Mouse (Mus musculus): ENCODE data around the gene Naa40.

Gene Naa40

DNA sequence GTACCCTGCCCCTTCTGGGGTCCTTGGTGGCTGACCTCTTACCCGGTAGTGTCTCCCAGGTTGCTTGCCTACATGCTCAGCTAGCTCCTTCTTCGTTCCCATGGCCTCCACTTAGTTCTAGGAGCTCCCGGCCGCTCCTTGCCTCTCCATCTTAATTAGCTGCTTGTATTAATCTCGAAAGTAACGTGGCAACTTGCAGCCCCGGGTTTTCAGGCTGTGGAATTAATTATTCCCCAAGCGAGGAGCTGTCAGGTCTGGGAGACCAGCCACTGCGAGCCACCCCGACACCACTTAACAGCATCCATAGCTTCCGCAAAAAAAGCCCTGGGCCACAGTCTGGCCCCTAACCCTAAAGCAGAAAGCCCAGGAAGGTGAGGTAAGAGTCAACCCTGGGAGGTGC is 57.6 kb downstream of the Naa40 start:
- no peak for DNase-seq (ENCODE audit: low spot score in 2 of 2)

DNA sequence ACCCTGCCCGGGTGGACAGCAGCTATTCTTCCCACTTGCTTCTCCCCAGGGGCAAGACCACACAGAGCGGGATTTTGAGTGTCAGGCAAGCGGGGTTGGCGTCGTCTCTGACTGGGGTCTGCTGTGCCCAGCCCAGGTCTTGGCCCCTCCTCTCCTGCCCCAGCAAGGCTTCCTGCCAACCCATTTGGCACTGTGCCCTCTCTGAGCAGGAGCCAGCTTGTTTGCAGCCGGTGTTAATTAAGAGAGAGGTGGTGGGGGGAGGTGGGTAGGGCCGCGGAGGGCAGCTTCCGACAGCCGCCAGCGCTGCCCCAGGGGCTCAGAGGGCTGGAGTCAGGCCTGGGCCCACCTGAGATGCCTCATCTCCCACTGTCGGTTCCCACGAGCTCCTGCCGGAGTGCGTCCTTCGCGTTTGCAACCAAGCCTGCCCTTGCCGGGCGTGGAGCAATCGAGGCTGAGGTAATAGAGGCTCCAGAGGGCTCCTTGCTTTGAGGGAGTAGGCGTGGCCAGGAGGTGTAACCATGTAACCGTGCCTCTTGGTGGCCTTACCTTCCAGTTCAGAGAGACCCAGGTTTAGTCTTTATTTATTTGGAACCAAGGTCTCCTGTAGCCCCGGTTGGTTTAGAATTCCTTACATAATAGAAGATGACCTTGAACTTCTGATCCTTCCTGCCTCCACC is 58.6 kb downstream of the Naa40 start:
- peak; percentile 68 to 70 for DNase-seq (ENCODE audit: low spot score in 2 of 2)

DNA sequence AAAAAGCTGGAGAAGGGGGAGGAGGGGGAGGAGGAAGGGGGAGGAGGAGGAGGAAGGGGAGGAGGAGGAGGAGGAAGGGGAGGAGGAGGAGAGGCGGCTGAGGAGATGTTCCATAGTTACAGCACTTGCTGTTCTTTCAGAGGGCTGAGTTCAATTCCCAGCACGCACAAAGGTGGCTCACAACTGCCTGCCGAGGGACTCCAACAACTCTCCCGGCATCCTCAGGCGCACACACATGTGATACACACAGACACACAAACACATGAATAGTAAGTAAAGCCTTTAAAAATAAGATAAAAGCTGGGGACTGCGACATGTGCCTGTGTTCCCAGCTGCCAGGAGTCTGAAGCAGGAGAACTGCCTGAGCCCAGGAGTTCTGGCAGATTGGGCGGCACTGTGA is 59.5 kb downstream of the Naa40 start:
- DNase-seq (ENCODE audit: low spot score in 2 of 2), result no peak

DNA sequence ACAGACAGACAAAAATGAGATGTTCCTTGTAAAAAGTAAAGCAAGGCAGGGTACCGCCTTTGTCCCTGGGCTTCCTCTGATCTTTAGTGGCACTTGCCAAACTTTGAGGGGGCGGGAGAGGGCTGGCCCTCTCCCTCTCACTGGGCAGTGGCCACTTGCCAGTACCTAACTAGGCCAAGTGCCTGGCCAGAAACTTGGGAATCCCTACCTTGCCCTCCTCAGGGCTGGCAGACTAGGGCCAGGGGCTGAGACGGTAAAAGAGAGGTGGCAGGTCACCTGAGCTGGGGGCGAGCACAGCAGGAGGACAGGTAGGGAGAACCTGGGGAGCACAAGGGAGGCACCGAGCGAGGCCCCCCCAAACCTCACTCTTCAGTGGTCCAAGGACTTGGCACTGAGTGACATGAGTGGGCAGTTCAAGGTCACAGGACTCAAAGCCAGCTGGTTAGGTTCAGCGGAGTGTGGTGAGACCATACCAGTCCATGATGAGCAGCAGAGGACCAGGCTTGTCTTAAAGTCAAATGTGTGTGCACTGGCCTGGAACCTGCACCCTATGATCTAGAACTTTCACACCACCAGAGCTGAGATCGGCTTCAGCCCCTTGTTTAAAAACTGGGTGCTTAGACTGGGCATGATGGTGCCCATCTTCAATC is 60.1 kb downstream of the Naa40 start:
- DNase-seq (ENCODE audit: low spot score in 2 of 2), result no peak

DNA sequence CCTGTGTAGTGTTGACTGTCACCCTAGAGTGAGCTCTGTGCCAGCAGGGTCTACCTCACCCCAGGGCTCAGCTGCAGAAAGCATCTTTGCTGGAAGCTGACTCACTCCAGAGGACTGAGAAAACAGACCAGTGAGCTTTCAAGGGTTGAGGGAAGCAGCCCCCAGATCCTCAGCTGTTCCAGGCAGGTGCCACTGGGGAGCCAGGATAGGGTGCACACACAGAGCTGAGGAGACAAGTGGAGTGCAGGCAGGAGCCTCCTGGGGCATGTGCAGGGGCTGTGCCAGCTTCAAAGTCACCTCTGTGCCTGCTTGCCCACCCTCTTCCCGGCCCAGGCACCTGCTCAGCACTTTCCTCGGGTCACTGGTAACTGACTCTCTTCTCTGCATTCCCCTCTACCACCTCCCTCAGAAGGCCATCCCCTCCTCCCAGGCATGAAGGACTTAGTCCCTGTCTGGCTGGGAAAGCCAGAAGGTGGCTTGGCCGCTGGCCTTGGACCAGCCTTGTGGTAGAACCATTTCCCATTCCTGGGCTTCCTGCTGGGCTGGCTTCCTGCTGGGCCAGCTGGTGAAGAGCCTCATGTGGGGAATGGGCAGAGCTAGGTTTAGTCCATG is 62.0 kb downstream of the Naa40 start:
- no peak for DNase-seq (ENCODE audit: low spot score in 2 of 2)

DNA sequence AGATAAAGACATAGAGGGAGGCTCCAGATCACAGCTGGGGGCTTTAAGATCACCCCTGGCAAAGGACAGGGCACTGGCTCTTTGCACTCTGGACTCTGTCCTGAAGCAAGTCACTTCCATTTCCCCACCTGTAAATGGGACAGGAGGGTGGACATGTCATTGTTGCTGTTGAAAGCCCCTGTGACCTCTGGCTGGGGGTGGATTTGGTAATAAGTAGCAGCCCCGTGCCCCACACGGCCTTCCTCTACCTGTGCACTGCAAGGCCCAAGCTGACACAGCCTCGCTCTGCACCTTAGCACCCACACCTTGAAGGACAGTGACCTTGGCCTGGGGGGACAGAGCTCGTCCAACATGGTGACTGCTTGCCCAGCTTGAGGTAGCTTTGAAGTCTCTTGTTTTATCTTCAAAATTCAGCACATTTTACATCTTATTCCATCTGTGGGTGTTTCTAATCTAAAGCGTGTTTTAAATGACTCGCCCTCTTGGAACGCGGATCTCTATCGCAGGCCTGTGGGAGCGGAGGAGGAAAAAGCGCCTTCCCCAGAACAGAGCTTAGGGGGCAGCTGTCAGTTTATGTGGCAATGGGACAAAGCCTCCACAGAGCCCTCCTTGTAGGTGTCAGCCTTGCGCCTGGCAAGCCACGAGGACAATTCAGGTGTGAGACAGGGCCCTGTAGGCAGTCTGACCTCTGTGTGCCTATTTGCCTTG is 63.0 kb downstream of the Naa40 start:
- no peak for DNase-seq (ENCODE audit: low spot score in 2 of 2)

DNA sequence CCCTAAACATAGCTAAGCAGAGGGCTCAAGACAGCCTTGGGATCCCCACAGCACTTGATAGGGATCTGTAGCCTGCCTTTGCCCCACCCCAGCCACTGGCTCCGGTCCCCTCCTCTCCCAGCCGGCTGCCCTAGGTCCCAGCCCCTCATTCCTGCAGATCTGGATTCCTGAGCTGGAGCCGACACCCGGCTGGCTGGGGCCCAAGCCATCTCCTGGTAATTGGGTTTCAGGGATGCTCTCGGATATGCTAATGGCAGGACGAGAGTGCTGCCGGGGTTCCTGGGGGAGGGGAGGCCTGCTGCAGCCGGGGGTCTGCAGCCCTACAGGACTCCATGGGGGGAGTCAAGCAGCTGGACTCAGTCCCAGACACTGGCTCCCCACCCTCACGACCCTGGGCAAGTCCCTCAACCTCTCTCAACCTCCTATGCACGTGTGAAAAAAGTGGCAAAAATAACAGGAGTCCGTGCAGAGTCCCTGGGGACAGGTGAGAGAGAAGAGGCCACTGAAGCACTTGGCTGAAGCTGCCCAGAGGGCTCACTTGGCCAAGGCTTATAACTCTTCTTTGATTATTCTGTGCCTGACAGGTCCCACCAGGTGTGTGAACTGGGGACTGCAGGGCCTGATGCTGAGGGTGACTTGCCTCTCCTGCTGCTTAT is 64.8 kb downstream of the Naa40 start:
- no peak for DNase-seq (ENCODE audit: low spot score in 2 of 2)
